Mouse (Mus musculus) liver, embryonic 14.5 days (tissue): ENCODE measurements around the gene Junb. TPM values are rescaled to one million over a fixed set of nuclear protein-coding genes. Genes with fewer than 3 reads are reported as not detected.
A peak's percentile ranks its signal among the peaks of the same experiment; 100 is the strongest.

Experiments used
- ATAC-seq: fragments of 200-750 bp; cut with Nextera tagmentation; 2 replicates; pipeline ENCODE4 v1.8.0; 2017; ENCODE audit warnings: moderate number of reproducible peaks, mild to moderate bottlenecking, moderate library complexity; ENCODE audit not compliant: insufficient read depth
- DNase-seq, 3 experiments: peaks; one replicate each; pipeline ENCODE4 v3.0.0-alpha.2; 2012 to 2013; ENCODE audit warnings: low read depth in 3 of 3, low spot score in 3 of 3
- H3K27ac ChIP-seq: fragments of 300-500 bp; sonication (generic); 2 replicates; pipeline ENCODE4 v1.5.1; 2014; ENCODE audit warnings: moderate library complexity, mild to moderate bottlenecking, control low read depth, inconsistent platforms
- H3K27me3 ChIP-seq: fragments of 300-500 bp; sonication (generic); 2 replicates; pipeline ENCODE4 v1.6.1; 2014; ENCODE audit warnings: mild to moderate bottlenecking, low read length, moderate library complexity; ENCODE audit not compliant: control insufficient read depth, insufficient read depth
- H3K36me3 ChIP-seq: fragments of 300-500 bp; sonication (generic); replicated peaks from 2 replicates; pipeline ENCODE4 v1.6.1; 2014; ENCODE audit warnings: low read depth; ENCODE audit not compliant: control insufficient read depth, insufficient read depth
- H3K4me1 ChIP-seq, 2 experiments: fragments of 200-500 bp in 1 of 2; fragments of 300-500 bp in 1 of 2; sonication (generic) in 1 of 2; replicated peaks; 2 replicates each; pipeline ENCODE4 v1.6.1; 2012 to 2014; ENCODE audit warnings: antibody characterized with exemption in 1 of 2, inconsistent platforms in 1 of 2, low read length in 1 of 2; ENCODE audit not compliant: control insufficient read depth in 2 of 2, insufficient read depth in 2 of 2
- H3K4me2 ChIP-seq: fragments of 300-500 bp; sonication (generic); 2 replicates; pipeline ENCODE4 v1.6.1; 2014; ENCODE audit warnings: low read depth, mild to moderate bottlenecking, control low read depth, moderate library complexity
- H3K4me3 ChIP-seq, 2 experiments: fragments of 200-500 bp in 1 of 2; fragments of 300-500 bp in 1 of 2; sonication (generic) in 1 of 2; 2 replicates each; pipeline ENCODE4 v1.5.1; 2012 to 2014; ENCODE audit warnings: low read depth in 2 of 2, low read length in 2 of 2, mild to moderate bottlenecking in 2 of 2, control low read depth in 1 of 2, inconsistent platforms in 1 of 2, moderate library complexity in 1 of 2; ENCODE audit not compliant: insufficient read depth in 1 of 2
- H3K9ac ChIP-seq: fragments of 300-500 bp; sonication (generic); replicated peaks from 2 replicates; pipeline ENCODE4 v1.6.1; 2014; ENCODE audit warnings: mild to moderate bottlenecking, control low read depth, moderate library complexity
- H3K9me3 ChIP-seq: fragments of 300-500 bp; sonication (generic); 2 replicates; pipeline ENCODE4 v1.6.1; 2016; ENCODE audit warnings: low read length, mixed read lengths; ENCODE audit not compliant: control insufficient read depth
- CTCF ChIP-seq: IDR thresholded peaks from 2 replicates; pipeline ENCODE4 v1.5.1; 2016; ENCODE audit warnings: antibody characterized with exemption, low read depth, control low read depth
- EP300 ChIP-seq: IDR thresholded peaks from 2 replicates; pipeline ENCODE4 v1.6.1; 2016; ENCODE audit warnings: antibody characterized with exemption, low read depth
- WGBS: fragments of 180-500 bp; shearing (Covaris S2); extraction: QIAGEN DNeasy Blood & Tissue Kit; methylation state at CpG from one replicate; pipeline ENCODE4 v1.1.7; 2014; ENCODE audit not compliant: insufficient replicate concordance; 5-methylcytosine and 5-hydroxymethylcytosine counted together
- polyA plus RNA-seq, 2 experiments: library from polyadenylated mRNA; depleted of rRNA in 1 of 2; stranded (reverse) in 1 of 2; unstranded in 1 of 2; fragments of >200 nt; fragmentation: Nextera tagmentation in 1 of 2; extraction: Ambion mirVana in 1 of 2; gene quantifications; 2 replicates each; pipeline versions ENCODE4 v1.2.1 to v1.2.3; 2012 to 2014

Gene Junb
- polyA plus RNA-seq (2012; rRNA removed) (8.3 and 10.5 TPM in 2 replicates), polyA plus RNA-seq (2014; fragmentation: Nextera tagmentation; extraction: Ambion mirVana) (10.5 and 11.2 TPM in 2 replicates)

- WGBS: under 1% methylated on average over 61 of the region's 63 CpGs
- Histone ChIP-seq H3K4me3 (peak within 1 kb of the TSS; percentile 72 to 89), H3K36me3 (peaks cover 15% of the 10 kb centered on the region), H3K27ac (peak within 1 kb of the TSS; percentile 68), H3K4me1 (peaks cover 38 to 42% of the 10 kb centered on the region in 2 experiments), H3K4me2 (peak within 1 kb of the TSS; percentile 95), H3K27me3 (no peaks in the 10 kb centered on the region), H3K9me3 (no peaks in the 10 kb centered on the region), H3K9ac (peak within 1 kb of the TSS; percentile 80)
- TF ChIP-seq EP300 (no peak), CTCF (no peak)
- DNase-seq (peak in 1 of 3 experiments; percentile 85), ATAC-seq (peak; percentile 26)
Measured at GRCm38 (mm10) chr8:84978248-84978940, at the start of gene Junb. Junb (minus strand) TSS chr8:84978718.

GRCm38 (mm10) chr8:85027922-85028321 is 49.4 kb upstream of the Junb start:
- Histone ChIP-seq H3K4me2 (peak overlapping the region; percentile 97), H3K4me1 (peaks cover 24 to 28% of the 10 kb centered on the region in 2 experiments), H3K4me3 (peak overlapping the region; percentile 94 to 98), H3K36me3 (peaks cover 37% of the 10 kb centered on the region), H3K27ac (peak overlapping the region; percentile 91; the same call in 1 of the 2 replicates), H3K9me3 (no peaks in the 10 kb centered on the region), H3K27me3 (no peaks in the 10 kb centered on the region), H3K9ac (peak overlapping the region; percentile 99)
- DNase-seq (peak in 1 of 3 experiments; percentile 16), ATAC-seq (no peak)
- 23% methylated on average over 2 of the region's 2 CpGs for WGBS
- no peak; the same call in 1 of the 2 replicates for TF ChIP-seq CTCF
- TF ChIP-seq EP300: no peak

GRCm38 (mm10) chr8:85027516-85027855 is 49.0 kb upstream of the Junb start:
- TF ChIP-seq EP300 (no peak), CTCF (no peak)
- peak overlapping the region; percentile 99 for H3K9ac ChIP-seq
- H3K4me1 ChIP-seq: peaks cover 24 to 28% of the 10 kb centered on the region in 2 experiments
- H3K4me3 ChIP-seq: peak overlapping the region; percentile 94 to 98
- ATAC-seq: no peak
- peak in 1 of 3 experiments; percentile 29 for DNase-seq
- H3K27me3 ChIP-seq: no peaks in the 10 kb centered on the region
- peaks cover 32% of the 10 kb centered on the region for H3K36me3 ChIP-seq
- 1% methylated on average over 13 of the region's 13 CpGs for WGBS
- H3K9me3 ChIP-seq: no peaks in the 10 kb centered on the region
- H3K27ac ChIP-seq: peak overlapping the region; percentile 91
- H3K4me2 ChIP-seq: peak overlapping the region; percentile 97

- H3K4me2 ChIP-seq: peak within 1 kb of the TSS; percentile 97
- no peaks in the 10 kb centered on the region for H3K27me3 ChIP-seq
- ATAC-seq (peak; percentile 81), DNase-seq (peak; percentile 97 to 98 (median 98))
- peaks cover 24 to 28% of the 10 kb centered on the region in 2 experiments for H3K4me1 ChIP-seq
- 1% methylated on average over 75 of the region's 75 CpGs for WGBS
- peak within 1 kb of the TSS; percentile 91 for H3K27ac ChIP-seq
- no peaks in the 10 kb centered on the region for H3K9me3 ChIP-seq
- TF ChIP-seq EP300: no peak
- peak; percentile 49 for TF ChIP-seq CTCF
- H3K4me3 ChIP-seq: peak within 1 kb of the TSS; percentile 94 to 98
- peak within 1 kb of the TSS; percentile 99 for H3K9ac ChIP-seq
- peaks cover 29% of the 10 kb centered on the region for H3K36me3 ChIP-seq
Measured at GRCm38 (mm10) chr8:85026670-85027515, 48.4 kb upstream of the Junb start, which contains the start of gene Trir. Trir (plus strand) TSS chr8:85026823.
